Mouse (Mus musculus): Measurements from ENCODE around the gene Rhbg. TPM values are rescaled to one million over a fixed set of nuclear protein-coding genes. Genes with fewer than 3 reads are reported as not detected.
"Not testable (repeated sequence)": the region's sequence is repeated elsewhere in the genome, so short reads cannot be mapped to it uniquely, and the experiment has no call there.

The Rhbg gene
- polyA plus RNA-seq, 1 experiment from 2014 or later = 1.2 TPM

DNA sequence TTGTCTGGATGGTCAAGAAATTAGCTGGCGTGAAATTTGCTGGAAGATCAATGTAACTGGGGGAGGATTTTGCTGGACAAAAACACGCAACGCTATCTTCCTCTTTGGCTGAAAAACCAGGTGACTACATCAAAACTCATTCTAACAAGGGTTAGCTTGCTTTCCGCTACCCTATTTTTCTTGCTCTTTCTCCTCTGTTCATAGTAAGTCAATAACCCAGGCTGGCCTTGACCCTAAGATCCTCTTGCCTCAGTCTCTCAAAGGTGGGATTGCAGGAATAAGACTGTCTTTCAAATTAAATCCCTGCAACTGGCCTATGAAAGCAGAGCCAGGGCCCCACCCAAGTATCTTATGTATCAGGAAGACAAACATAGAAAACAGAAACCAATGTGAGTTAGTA is 32.6 kb upstream of the Rhbg start, which contains the start of gene Gm38392:
Gene Gm38392 (minus strand): TSS at position 101 of the 400 bp plus-strand sequence.
- Histone ChIP-seq H3K27ac (ENCODE audit: low read depth, low read length) (no peak within 1 kb of the TSS), H3K27me3 (ENCODE audit: control insufficient read depth, insufficient read depth, low read length) (no peaks in the 10 kb centered on the region), H3K36me3 (ENCODE audit: control insufficient read depth, insufficient read depth, low read length) (no peaks in the 10 kb centered on the region), H3K4me3 (ENCODE audit: low read depth, low read length) (no peak within 1 kb of the TSS), H3K4me1 (ENCODE audit: control insufficient read depth, insufficient read depth, low read length) (no peaks in the 10 kb centered on the region), H3K4me2 (ENCODE audit: low read depth) (no peak within 1 kb of the TSS), H3K9ac (ENCODE audit: low read length) (no peak within 1 kb of the TSS), H3K9me3 (ENCODE audit: control insufficient read depth, low read length) (no peaks in the 10 kb centered on the region)
- DNase-seq (ENCODE audit: low spot score) (no peak), ATAC-seq (ENCODE audit: insufficient read depth, low FRiP score, low TSS enrichment) (no peak)
- 97% methylated on average over 4 of the region's 4 CpGs for WGBS

DNA sequence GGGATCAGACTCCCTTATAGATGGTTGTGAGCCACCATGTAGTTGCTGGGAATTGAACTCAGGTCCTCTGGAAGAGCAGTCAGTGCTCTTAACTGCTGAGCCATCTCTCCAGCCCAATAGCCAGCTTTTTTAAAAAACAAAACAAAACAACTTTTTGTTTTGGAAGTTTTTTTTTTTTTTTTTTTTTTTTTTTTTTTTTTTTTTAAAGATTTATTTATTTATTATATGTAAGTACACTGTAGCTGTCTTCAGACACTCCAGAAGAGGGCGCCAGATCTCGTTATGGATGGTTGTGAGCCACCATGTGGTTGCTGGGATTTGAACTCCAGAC is 31.0 kb upstream of the Rhbg start:
- not testable (repeated sequence) for DNase-seq (ENCODE audit: low spot score); H3K4me3 ChIP-seq (ENCODE audit: low read depth, low read length); H3K4me2 ChIP-seq (ENCODE audit: low read depth); ATAC-seq (ENCODE audit: insufficient read depth, low FRiP score, low TSS enrichment); H3K36me3 ChIP-seq (ENCODE audit: control insufficient read depth, insufficient read depth, low read length); H3K9me3 ChIP-seq (ENCODE audit: control insufficient read depth, low read length); H3K4me1 ChIP-seq (ENCODE audit: control insufficient read depth, insufficient read depth, low read length); H3K27me3 ChIP-seq (ENCODE audit: control insufficient read depth, insufficient read depth, low read length); H3K27ac ChIP-seq (ENCODE audit: low read depth, low read length); H3K9ac ChIP-seq (ENCODE audit: low read length)
- WGBS = no CpG with 5 or more reads among the region's 2 CpGs

GRCm38 (mm10) chr3:88284815-88285564 is 30.5 kb upstream of the Rhbg start:
- not testable (repeated sequence) for H3K4me1 ChIP-seq (ENCODE audit: control insufficient read depth, insufficient read depth, low read length); H3K9me3 ChIP-seq (ENCODE audit: control insufficient read depth, low read length)
- 97% methylated on average over 14 of the region's 14 CpGs for WGBS

DNA sequence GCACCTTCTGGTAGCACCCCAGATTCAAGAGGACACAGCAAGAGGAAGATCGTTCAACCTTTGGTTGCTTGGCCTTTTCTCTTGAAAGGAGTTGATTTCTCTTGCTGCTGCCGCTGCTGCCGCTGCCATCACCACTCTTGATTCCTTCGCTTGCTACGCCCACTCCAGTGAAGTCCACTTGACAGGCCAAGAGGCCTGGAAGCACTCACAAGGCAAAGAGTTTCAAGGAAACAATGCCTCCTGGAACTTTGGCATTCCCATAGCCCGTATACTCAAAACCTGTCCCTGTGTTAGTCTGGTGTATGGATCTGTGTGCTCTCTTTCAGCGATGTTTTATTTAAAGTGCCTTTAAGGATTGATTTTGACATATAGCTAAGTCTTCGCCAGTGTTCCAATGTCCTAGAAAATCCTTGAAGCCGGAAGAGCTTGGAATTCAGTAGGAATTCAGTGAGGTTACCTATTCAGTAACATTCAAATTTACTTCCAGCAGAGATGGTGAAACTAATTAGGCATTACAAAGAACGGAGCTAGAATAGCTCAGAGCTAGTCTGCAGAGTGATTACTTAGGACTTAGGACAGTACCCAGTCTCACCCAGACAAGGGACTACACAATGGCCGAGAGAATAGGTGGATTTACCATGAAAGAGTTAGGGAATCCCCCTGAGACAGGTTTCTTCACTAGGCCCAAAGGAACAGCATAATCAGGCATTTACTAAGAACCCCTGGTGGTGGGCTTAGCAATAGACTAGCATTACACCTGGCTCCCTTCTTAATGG is 26.8 kb upstream of the Rhbg start:
- H3K4me1 ChIP-seq (ENCODE audit: control insufficient read depth, insufficient read depth, low read length); ATAC-seq (ENCODE audit: insufficient read depth, low FRiP score, low TSS enrichment); H3K27me3 ChIP-seq (ENCODE audit: control insufficient read depth, insufficient read depth, low read length); H3K9me3 ChIP-seq (ENCODE audit: control insufficient read depth, low read length); H3K4me2 ChIP-seq (ENCODE audit: low read depth); H3K27ac ChIP-seq (ENCODE audit: low read depth, low read length); DNase-seq (ENCODE audit: low spot score); H3K4me3 ChIP-seq (ENCODE audit: low read depth, low read length); H3K36me3 ChIP-seq (ENCODE audit: control insufficient read depth, insufficient read depth, low read length); H3K9ac ChIP-seq (ENCODE audit: low read length): not testable (repeated sequence)
- WGBS = 72% methylated on average over 11 of the region's 11 CpGs

More at GRCm38 (mm10) chr3:88284815-88285564, 30.5 kb upstream of the Rhbg start:
- not testable (repeated sequence) for H3K9ac ChIP-seq (ENCODE audit: low read length); DNase-seq (ENCODE audit: low spot score); H3K27me3 ChIP-seq (ENCODE audit: control insufficient read depth, insufficient read depth, low read length); H3K27ac ChIP-seq (ENCODE audit: low read depth, low read length); ATAC-seq (ENCODE audit: insufficient read depth, low FRiP score, low TSS enrichment); H3K4me3 ChIP-seq (ENCODE audit: low read depth, low read length); H3K36me3 ChIP-seq (ENCODE audit: control insufficient read depth, insufficient read depth, low read length); H3K4me2 ChIP-seq (ENCODE audit: low read depth)

GRCm38 (mm10) chr3:88280035-88280434 is 25.5 kb upstream of the Rhbg start:
- Histone ChIP-seq H3K9ac (ENCODE audit: low read length) (no peak overlapping the region), H3K4me3 (ENCODE audit: low read depth, low read length) (no peak overlapping the region), H3K36me3 (ENCODE audit: control insufficient read depth, insufficient read depth, low read length) (no peaks in the 10 kb centered on the region), H3K27me3 (ENCODE audit: control insufficient read depth, insufficient read depth, low read length) (no peaks in the 10 kb centered on the region), H3K4me1 (ENCODE audit: control insufficient read depth, insufficient read depth, low read length) (no peaks in the 10 kb centered on the region), H3K27ac (ENCODE audit: low read depth, low read length) (no peak overlapping the region), H3K9me3 (ENCODE audit: control insufficient read depth, low read length) (no peaks in the 10 kb centered on the region), H3K4me2 (ENCODE audit: low read depth) (no peak overlapping the region)
- 93% methylated on average over 2 of the region's 2 CpGs for WGBS
- no peak for ATAC-seq (ENCODE audit: insufficient read depth, low FRiP score, low TSS enrichment)
- DNase-seq (ENCODE audit: low spot score) = no peak

- Histone ChIP-seq H3K27me3 (ENCODE audit: control insufficient read depth, insufficient read depth, low read length) (no peaks in the 10 kb centered on the region), H3K4me1 (ENCODE audit: control insufficient read depth, insufficient read depth, low read length) (no peaks in the 10 kb centered on the region), H3K9ac (ENCODE audit: low read length) (no peak overlapping the region), H3K27ac (ENCODE audit: low read depth, low read length) (no peak overlapping the region), H3K4me2 (ENCODE audit: low read depth) (no peak overlapping the region), H3K9me3 (ENCODE audit: control insufficient read depth, low read length) (no peaks in the 10 kb centered on the region), H3K36me3 (ENCODE audit: control insufficient read depth, insufficient read depth, low read length) (no peaks in the 10 kb centered on the region), H3K4me3 (ENCODE audit: low read depth, low read length) (no peak overlapping the region)
- WGBS = 45% methylated on average over 7 of the region's 7 CpGs
- DNase-seq (ENCODE audit: low spot score) (no peak), ATAC-seq (ENCODE audit: insufficient read depth, low FRiP score, low TSS enrichment) (no peak)
These were observed 22.1 kb upstream of the Rhbg start for GRCm38 (mm10) chr3:88276529-88277143.

- H3K4me3 ChIP-seq (ENCODE audit: low read depth, low read length) = no peak overlapping the region
- ATAC-seq (ENCODE audit: insufficient read depth, low FRiP score, low TSS enrichment) (no peak), DNase-seq (ENCODE audit: low spot score) (no peak)
- no peaks in the 10 kb centered on the region for H3K27me3 ChIP-seq (ENCODE audit: control insufficient read depth, insufficient read depth, low read length)
- H3K27ac ChIP-seq (ENCODE audit: low read depth, low read length) = no peak overlapping the region
- H3K9me3 ChIP-seq (ENCODE audit: control insufficient read depth, low read length) = no peaks in the 10 kb centered on the region
- H3K4me2 ChIP-seq (ENCODE audit: low read depth) = no peak overlapping the region
- no peaks in the 10 kb centered on the region for H3K36me3 ChIP-seq (ENCODE audit: control insufficient read depth, insufficient read depth, low read length)
- H3K4me1 ChIP-seq (ENCODE audit: control insufficient read depth, insufficient read depth, low read length) = no peaks in the 10 kb centered on the region
- H3K9ac ChIP-seq (ENCODE audit: low read length) = no peak overlapping the region
- 86% methylated on average over 2 of the region's 2 CpGs for WGBS
These were observed 21.6 kb upstream of the Rhbg start for GRCm38 (mm10) chr3:88276121-88276520.

DNA sequence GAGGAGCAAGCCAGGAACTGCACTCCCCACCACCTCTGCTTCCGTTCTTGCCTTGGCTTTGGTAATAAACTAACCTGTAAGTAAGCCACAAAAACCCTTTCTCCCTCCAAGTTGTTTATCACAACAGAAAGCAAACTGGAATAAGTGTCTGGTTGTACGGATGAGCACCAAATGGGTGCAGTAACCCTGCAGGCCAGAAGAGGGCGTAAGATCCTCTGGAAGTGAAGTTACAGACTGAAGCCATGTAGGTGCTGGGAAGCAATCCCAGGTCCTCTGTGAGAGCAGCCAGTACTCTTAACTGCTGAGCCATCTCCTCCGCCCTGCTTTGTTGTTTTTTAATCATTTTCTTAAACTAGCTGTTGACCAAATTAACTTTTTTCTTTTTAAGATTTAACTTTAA is 19.5 kb upstream of the Rhbg start:
- Histone ChIP-seq H3K27me3 (ENCODE audit: control insufficient read depth, insufficient read depth, low read length) (no peaks in the 10 kb centered on the region), H3K36me3 (ENCODE audit: control insufficient read depth, insufficient read depth, low read length) (no peaks in the 10 kb centered on the region), H3K9ac (ENCODE audit: low read length) (no peak overlapping the region), H3K4me1 (ENCODE audit: control insufficient read depth, insufficient read depth, low read length) (no peaks in the 10 kb centered on the region), H3K27ac (ENCODE audit: low read depth, low read length) (no peak overlapping the region), H3K4me2 (ENCODE audit: low read depth) (no peak overlapping the region), H3K4me3 (ENCODE audit: low read depth, low read length) (no peak overlapping the region), H3K9me3 (ENCODE audit: control insufficient read depth, low read length) (no peaks in the 10 kb centered on the region)
- DNase-seq (ENCODE audit: low spot score) (no peak), ATAC-seq (ENCODE audit: insufficient read depth, low FRiP score, low TSS enrichment) (no peak)
- 93% methylated on average over 4 of the region's 4 CpGs for WGBS
